Mouse (Mus musculus) MEL (cell line): Measurements from ENCODE around the gene Tfpt. TPM values are rescaled to one million over a fixed set of nuclear protein-coding genes. Genes with fewer than 3 reads are reported as not detected.

ENCODE experiments used
- DNase-seq: peaks from one replicate; pipeline ENCODE4 v3.0.0; 2011; ENCODE audit warnings: low read depth, low spot score
- H3K27ac ChIP-seq: 2 replicates; pipeline ENCODE4 v1.5.1; 2012; ENCODE audit warnings: low read depth, mild to moderate bottlenecking, control low read depth, low read length, moderate library complexity; ENCODE audit not compliant: control insufficient read depth
- H3K27me3 ChIP-seq, 2 experiments: fragments of 150-350 bp in 1 of 2; sonication (generic) in 1 of 2; 2 replicates each; pipeline ENCODE4 v1.6.1; 2012; ENCODE audit warnings: low read length in 2 of 2, mild to moderate bottlenecking in 2 of 2, improper control_type of control experiment in 1 of 2, moderate library complexity in 1 of 2; ENCODE audit not compliant: insufficient read depth in 2 of 2, control insufficient read depth in 1 of 2
- H3K36me3 ChIP-seq, 2 experiments: 2 replicates each; pipeline ENCODE4 v1.6.1; 2012 to 2014; ENCODE audit warnings: low read length in 2 of 2, improper control_type of control experiment in 1 of 2, inconsistent platforms in 1 of 2, mild to moderate bottlenecking in 1 of 2; ENCODE audit not compliant: insufficient read depth in 2 of 2, control insufficient read depth in 1 of 2
- H3K4me1 ChIP-seq, 2 experiments: fragments of 150-350 bp in 1 of 2; sonication (generic) in 1 of 2; 2 replicates each; pipeline ENCODE4 v1.6.1; 2012; ENCODE audit warnings: low read length in 2 of 2, improper control_type of control experiment in 1 of 2, mild to moderate bottlenecking in 1 of 2; ENCODE audit not compliant: insufficient read depth in 2 of 2, control insufficient read depth in 1 of 2
- H3K4me3 ChIP-seq, 2 experiments: fragments of 150-350 bp in 1 of 2; sonication (generic) in 1 of 2; 2 replicates each; pipeline ENCODE4 v1.5.1; 2012; ENCODE audit warnings: low read depth in 2 of 2, low read length in 2 of 2, mild to moderate bottlenecking in 2 of 2, moderate library complexity in 2 of 2, control low read depth in 1 of 2, improper control_type of control experiment in 1 of 2; ENCODE audit not compliant: control insufficient read depth in 1 of 2, insufficient read depth in 1 of 2
- H3K79me2 ChIP-seq: 2 replicates; pipeline ENCODE4 v1.6.1; 2012; ENCODE audit warnings: mild to moderate bottlenecking, low read length, moderate library complexity; ENCODE audit not compliant: control insufficient read depth, poor library complexity, insufficient read depth
- H3K9ac ChIP-seq: 2 replicates; pipeline ENCODE4 v1.6.1; 2012; ENCODE audit warnings: low read depth, mild to moderate bottlenecking, control low read depth, low read length, moderate library complexity; ENCODE audit not compliant: control insufficient read depth, poor library complexity, severe bottlenecking
- H3K9me3 ChIP-seq: fragments of 150-350 bp; sonication (generic); replicated peaks from 2 replicates; pipeline ENCODE4 v1.6.1; 2012; ENCODE audit warnings: mild to moderate bottlenecking, low read length, improper control_type of control experiment, moderate library complexity; ENCODE audit not compliant: insufficient read depth
- BHLHE40 ChIP-seq: IDR thresholded peaks from 2 replicates; pipeline ENCODE4 v1.6.1; 2012; ENCODE audit warnings: low read depth, mild to moderate bottlenecking, inconsistent platforms, low read length, improper control_type of control experiment, borderline replicate concordance
- CHD1 ChIP-seq: IDR thresholded peaks from 2 replicates; pipeline ENCODE4 v1.6.1; 2012; ENCODE audit warnings: low read depth, mild to moderate bottlenecking, inconsistent platforms, low read length, improper control_type of control experiment
- CHD2 ChIP-seq: IDR thresholded peaks from 2 replicates; pipeline ENCODE4 v1.6.1; 2011; ENCODE audit warnings: low read length, improper control_type of control experiment
- CTCF ChIP-seq, 3 experiments: IDR thresholded peaks in 2 of 3; conservative IDR thresholded peaks in 1 of 3; 2 replicates each; pipeline ENCODE4 v1.5.1; 2011 to 2012; ENCODE audit warnings: low read length in 3 of 3, low read depth in 2 of 3, mild to moderate bottlenecking in 2 of 3, improper control_type of control experiment in 1 of 3, inconsistent platforms in 1 of 3, mixed read lengths in 1 of 3, moderate library complexity in 1 of 3; ENCODE audit not compliant: control insufficient read depth in 1 of 3, insufficient read depth in 1 of 3, poor library complexity in 1 of 3, severe bottlenecking in 1 of 3
- ELF1 ChIP-seq: IDR thresholded peaks from 2 replicates; pipeline ENCODE4 v1.6.1; 2014; ENCODE audit warnings: low read depth, mild to moderate bottlenecking, inconsistent platforms, low read length, improper control_type of control experiment, moderate library complexity
- EP300 ChIP-seq, 2 experiments: IDR thresholded peaks; 2 replicates each; pipeline ENCODE4 v1.6.1; 2011; ENCODE audit warnings: improper control_type of control experiment in 2 of 2, low read length in 2 of 2, low read depth in 1 of 2, mild to moderate bottlenecking in 1 of 2
- GABPA ChIP-seq: IDR thresholded peaks from 2 replicates; pipeline ENCODE4 v1.6.1; 2012; ENCODE audit warnings: low read depth, mild to moderate bottlenecking, inconsistent platforms, low read length, improper control_type of control experiment, moderate library complexity
- GATA1 ChIP-seq: IDR thresholded peaks from 2 replicates; pipeline ENCODE4 v1.6.1; 2011; ENCODE audit warnings: low read depth, low read length, improper control_type of control experiment
- HCFC1 ChIP-seq: IDR thresholded peaks from 2 replicates; pipeline ENCODE4 v1.6.1; 2012; ENCODE audit warnings: low read depth, mild to moderate bottlenecking, inconsistent platforms, low read length, improper control_type of control experiment, moderate library complexity
- MAX ChIP-seq: IDR thresholded peaks from 2 replicates; pipeline ENCODE4 v1.6.1; 2011; ENCODE audit warnings: low read length, improper control_type of control experiment
- MAZ ChIP-seq: IDR thresholded peaks from 2 replicates; pipeline ENCODE4 v1.6.1; 2012; ENCODE audit warnings: low read depth, mild to moderate bottlenecking, inconsistent platforms, low read length, improper control_type of control experiment
- MEF2A ChIP-seq: IDR thresholded peaks from 2 replicates; pipeline ENCODE4 v1.6.1; 2014; ENCODE audit warnings: low read depth, mild to moderate bottlenecking, inconsistent platforms, low read length, improper control_type of control experiment; ENCODE audit not compliant: poor library complexity, insufficient replicate concordance, severe bottlenecking; ENCODE audit errors: extremely low read depth
- MYC ChIP-seq: IDR thresholded peaks from 2 replicates; pipeline ENCODE4 v1.6.1; 2011; ENCODE audit warnings: low read depth, mild to moderate bottlenecking, low read length, improper control_type of control experiment, moderate library complexity
- NELFE ChIP-seq: IDR thresholded peaks from 2 replicates; pipeline ENCODE4 v1.6.1; 2011; ENCODE audit warnings: low read depth, low read length, improper control_type of control experiment
- NRF1 ChIP-seq: IDR thresholded peaks from 2 replicates; pipeline ENCODE4 v1.6.1; 2014; ENCODE audit warnings: low read depth, mild to moderate bottlenecking, inconsistent platforms, low read length, improper control_type of control experiment, moderate library complexity; ENCODE audit not compliant: poor library complexity, insufficient read depth, severe bottlenecking
- POLR2A ChIP-seq, 2 experiments: IDR thresholded peaks; 2 replicates each; pipeline ENCODE4 v1.6.1; 2011 to 2012; ENCODE audit warnings: low read length in 2 of 2, mild to moderate bottlenecking in 2 of 2, control low read depth in 1 of 2, improper control_type of control experiment in 1 of 2, low read depth in 1 of 2, moderate library complexity in 1 of 2; ENCODE audit not compliant: control insufficient read depth in 1 of 2, insufficient read depth in 1 of 2, poor library complexity in 1 of 2
- POLR2AphosphoS5 ChIP-seq: IDR thresholded peaks from 2 replicates; pipeline ENCODE4 v1.6.1; 2012; ENCODE audit warnings: low read depth, borderline replicate concordance, mild to moderate bottlenecking, inconsistent platforms, low read length, moderate library complexity, mixed read lengths
- RAD21 ChIP-seq: IDR thresholded peaks from 2 replicates; pipeline ENCODE4 v1.6.1; 2011; ENCODE audit warnings: mild to moderate bottlenecking, low read depth, low read length, improper control_type of control experiment
- SIN3A ChIP-seq: IDR thresholded peaks from 2 replicates; pipeline ENCODE4 v1.6.1; 2012; ENCODE audit warnings: low read length, improper control_type of control experiment, inconsistent platforms
- SMC3 ChIP-seq: IDR thresholded peaks from 2 replicates; pipeline ENCODE4 v1.6.1; 2011; ENCODE audit warnings: low read depth, low read length, improper control_type of control experiment
- TAL1 ChIP-seq: IDR thresholded peaks from 2 replicates; pipeline ENCODE4 v1.6.1; 2012; ENCODE audit warnings: mild to moderate bottlenecking, inconsistent platforms, low read length, moderate library complexity, mixed read lengths
- TCF12 ChIP-seq: IDR thresholded peaks from 2 replicates; pipeline ENCODE4 v1.6.1; 2014; ENCODE audit warnings: low read depth, mild to moderate bottlenecking, inconsistent platforms, low read length, improper control_type of control experiment, moderate library complexity
- UBTF ChIP-seq: IDR thresholded peaks from 2 replicates; pipeline ENCODE4 v1.6.1; 2012; ENCODE audit warnings: low read depth, mild to moderate bottlenecking, inconsistent platforms, low read length, improper control_type of control experiment, moderate library complexity, borderline replicate concordance; ENCODE audit not compliant: insufficient read depth
- USF2 ChIP-seq, 2 experiments: IDR thresholded peaks; 2 replicates each; pipeline ENCODE4 v1.6.1; 2011 to 2012; ENCODE audit warnings: improper control_type of control experiment in 2 of 2, low read length in 2 of 2, borderline replicate concordance in 1 of 2, inconsistent platforms in 1 of 2, low read depth in 1 of 2, mild to moderate bottlenecking in 1 of 2; ENCODE audit not compliant: insufficient read depth in 1 of 2
- ZKSCAN1 ChIP-seq: IDR thresholded peaks from 2 replicates; pipeline ENCODE4 v1.6.1; 2012; ENCODE audit warnings: low read depth, mild to moderate bottlenecking, inconsistent platforms, low read length, improper control_type of control experiment, moderate library complexity
- ZMIZ1 ChIP-seq: IDR thresholded peaks from 2 replicates; pipeline ENCODE4 v1.6.1; 2012; ENCODE audit warnings: low read depth, mild to moderate bottlenecking, inconsistent platforms, low read length, improper control_type of control experiment, moderate library complexity
- ZNF384 ChIP-seq: IDR thresholded peaks from 2 replicates; pipeline ENCODE4 v1.6.1; 2012; ENCODE audit warnings: low read depth, mild to moderate bottlenecking, inconsistent platforms, low read length, improper control_type of control experiment
- polyA plus RNA-seq, 2 experiments: library from polyadenylated mRNA; stranded (reverse) in 1 of 2; unstranded in 1 of 2; fragments of >175 nt in 1 of 2; fragments of >200 nt in 1 of 2; gene quantifications; 2 replicates each; pipeline versions ENCODE4 v1.2.1 to v1.2.4; 2012; ENCODE audit warnings: low replicate concordance in 2 of 2, low read depth in 1 of 2; ENCODE audit not compliant: insufficient read length in 2 of 2, insufficient read depth in 1 of 2, missing spikeins in 1 of 2
- total RNA-seq: library from RNA; depleted of rRNA; stranded (reverse); fragments of 300-350 nt; gene quantifications from 2 replicates; pipeline ENCODE4 v1.2.3, GENCODE M21; 2012

Gene Tfpt
- total and polyA plus RNA-seq, 3 experiments: 42.4 to 50.0 TPM; not detected in 1

GRCm38 (mm10) chr7:3578196-3578595 lies 51.5 kb downstream of the Tfpt start:
- Histone ChIP-seq H3K9ac (peak overlapping the region; percentile 62), H3K36me3 (peaks cover 0 to 29% of the 10 kb centered on the region in 2 experiments; a peak in 2 of 4 replicates), H3K4me1 (peaks cover 6 to 28% of the 10 kb centered on the region in 2 experiments), H3K27me3 (no peaks in the 10 kb centered on the region), H3K27ac (peak overlapping the region; percentile 52), H3K79me2 (no peaks in the 10 kb centered on the region), H3K9me3 (no peaks in the 10 kb centered on the region), H3K4me3 (peak overlapping the region; percentile 42 to 78)
- peak; percentile 58 for DNase-seq
- TF ChIP-seq RAD21 (peak; percentile 22), NRF1 (no peak), HCFC1 (0 out of 2 replicates have a peak, but pooled peaks have one; percentile 21), SIN3A (peak; percentile 27; the same call in 1 of the 2 replicates), CTCF (IDR thresholded peaks at IDR 0.05 in 2 of 3, conservative IDR thresholded peaks at IDR 0.05 in 1 of 3; ENCODE audit: control insufficient read depth in 1 of 3, insufficient read depth in 1 of 3, low read depth in 2 of 3, low read length in 3 of 3, poor library complexity in 1 of 3, severe bottlenecking in 1 of 3) (peak in 2 of 3 experiments; percentile 43 to 79; a peak in 4 of 6 replicates), POLR2AphosphoS5 (no peak), SMC3 (peak; percentile 39)

- H3K27me3 ChIP-seq: no peaks in the 10 kb centered on the region
- H3K9ac ChIP-seq: no peak overlapping the region
- H3K79me2 ChIP-seq: no peaks in the 10 kb centered on the region
- peaks cover 0 to 33% of the 10 kb centered on the region in 2 experiments; a peak in 2 of 4 replicates for H3K36me3 ChIP-seq
- peaks cover 9 to 32% of the 10 kb centered on the region in 2 experiments for H3K4me1 ChIP-seq
- no peaks in the 10 kb centered on the region for H3K9me3 ChIP-seq
- H3K4me3 ChIP-seq: no peak overlapping the region
- peak overlapping the region; percentile 84 for H3K27ac ChIP-seq
- peak; percentile 80 for DNase-seq
- no peak; the same call in 1 of the 2 replicates for TF ChIP-seq MEF2A
- peak; percentile 82 for TF ChIP-seq TCF12
- TF ChIP-seq HCFC1: 0 out of 2 replicates have a peak, but pooled peaks have one; percentile 37
- no peak for TF ChIP-seq UBTF
- TF ChIP-seq BHLHE40: 0 out of 2 replicates have a peak, but pooled peaks have one; percentile 20
- no peak for TF ChIP-seq NELFE
- no peak for TF ChIP-seq ZKSCAN1
- no peak for TF ChIP-seq SMC3
- no peak for TF ChIP-seq POLR2A (IDR thresholded peaks at IDR 0.05; ENCODE audit: control insufficient read depth in 1 of 2, insufficient read depth in 1 of 2, low read depth in 1 of 2, low read length in 2 of 2, poor library complexity in 1 of 2)
- no peak for TF ChIP-seq ZMIZ1
- no peak for TF ChIP-seq GABPA
- peak; percentile 79 to 81 for TF ChIP-seq EP300 (IDR thresholded peaks at IDR 0.05; ENCODE audit: low read depth in 1 of 2, low read length in 2 of 2)
- peak; percentile 64; the same call in 1 of the 2 replicates for TF ChIP-seq ZNF384
- TF ChIP-seq USF2 (IDR thresholded peaks at IDR 0.05; ENCODE audit: borderline replicate concordance in 1 of 2, insufficient read depth in 1 of 2, low read depth in 1 of 2, low read length in 2 of 2): no peak
- TF ChIP-seq MYC: no peak
- no peak for TF ChIP-seq CTCF (IDR thresholded peaks at IDR 0.05 in 2 of 3, conservative IDR thresholded peaks at IDR 0.05 in 1 of 3; ENCODE audit: control insufficient read depth in 1 of 3, insufficient read depth in 1 of 3, low read depth in 2 of 3, low read length in 3 of 3, poor library complexity in 1 of 3, severe bottlenecking in 1 of 3)
- 0 out of 2 replicates have a peak, but pooled peaks have one; percentile 17 for TF ChIP-seq ELF1
- TF ChIP-seq MAZ: 0 out of 2 replicates have a peak, but pooled peaks have one; percentile 24
- TF ChIP-seq MAX: no peak
- no peak for TF ChIP-seq CHD1
- no peak for TF ChIP-seq CHD2
- no peak for TF ChIP-seq NRF1
- peak; percentile 76 for TF ChIP-seq GATA1
- no peak; the same call in 1 of the 2 replicates for TF ChIP-seq TAL1
Observed at GRCm38 (mm10) chr7:3576354-3577124, 53.2 kb downstream of the Tfpt start.
